In genomic region chr7:65469666-65470065, GRCm38 (mm10) we compare ENCODE assay signal across 7 mouse cellular contexts.
A peak's percentile ranks its signal among the peaks of the same experiment; 100 is the strongest.
DNase-seq lines count a peak whose midpoint lies in the region; TF ChIP-seq lines count a peak whose summit lies in the region.

No protein-coding gene starts in this region.

- DNase-seq in 3T3-L1 (ENCODE audit: low read depth, low spot score), result peak; percentile 85
- DNase-seq in fibroblast of lung, adult 2 months (ENCODE audit: low read depth), result peak; percentile 74
- peak; percentile 91 to 94 for DNase-seq in lung, adult 18-20 months
- no peak for DNase-seq in right cerebral cortex, postnatal 25 days
- DNase-seq in neural tube, embryonic 10.5 days (ENCODE audit: extremely low spot score, low spot score), result no peak
- no peak for DNase-seq in right cerebral cortex, postnatal 10 days (ENCODE audit: low spot score in 2 of 2)

- no peaks in the 10 kb centered on the region for H3K9me3 ChIP-seq in E14TG2a.4 (ENCODE audit: low read length)

- H3K27me3 ChIP-seq in E14TG2a.4 (ENCODE audit: insufficient read depth, low read length), result no peaks in the 10 kb centered on the region

- peaks cover 23% of the 10 kb centered on the region for H3K4me1 ChIP-seq in E14TG2a.4 (replicated peaks; ENCODE audit: low read depth, low read length)

- H3K4me3 ChIP-seq in E14TG2a.4 (replicated peaks; ENCODE audit: low read length), result 0 out of 2 replicates have a peak overlapping the region, but pooled peaks have one; percentile 20

- no peak for TF ChIP-seq CTCF in E14TG2a.4 (conservative IDR thresholded peaks at IDR 0.05; ENCODE audit: low read length)

- H3K36me3 ChIP-seq in E14TG2a.4 (ENCODE audit: insufficient read depth, low read length), result no peaks in the 10 kb centered on the region

Comparison
In these comparisons a context has a peak if more than half of its experiments do, and no peak if none do; other contexts are left out.
1. DNase-seq: peak in 3T3-L1 (single experiment), fibroblast of lung, adult 2 months (single experiment) and lung, adult 18-20 months (2 of 2); none in right cerebral cortex, postnatal 25 days (single experiment), neural tube, embryonic 10.5 days (single experiment) and right cerebral cortex, postnatal 10 days (0 of 2).